Mouse (Mus musculus): ENCODE measurements around the gene Sars2.

- peak; percentile 71 for TF ChIP-seq POLR2A (IDR thresholded peaks at IDR 0.05; ENCODE audit: low read depth, low read length)
- no peak for TF ChIP-seq CTCF (IDR thresholded peaks at IDR 0.05; ENCODE audit: borderline replicate concordance, insufficient read depth, low read length)
Measured at GRCm38 (mm10) chr7:28716590-28717281, 25.1 kb upstream of the Sars2 start, which contains the start of gene Fbxo17.
